Mouse (Mus musculus) kidney, embryonic 14.5 days (tissue): ENCODE data around the gene Cep350. TPM values are rescaled to one million over a fixed set of nuclear protein-coding genes. Genes with fewer than 3 reads are reported as not detected.
"Not testable (repeated sequence)": the region's sequence is repeated elsewhere in the genome, so short reads cannot be mapped to it uniquely, and the experiment has no call there.

Experiments used
- ATAC-seq: fragments of 200-750 bp; cut with Nextera tagmentation; 2 replicates; pipeline ENCODE4 v1.8.0; 2017; ENCODE audit warnings: moderate number of reproducible peaks, mild to moderate bottlenecking, moderate TSS enrichment, moderate library complexity; ENCODE audit not compliant: low FRiP score, low TSS enrichment
- H3K27ac ChIP-seq: fragments of 300-500 bp; sonication (generic); 2 replicates; pipeline ENCODE4 v1.5.1; 2014; ENCODE audit warnings: low read depth, mild to moderate bottlenecking, low read length, moderate library complexity, mixed read lengths
- H3K27me3 ChIP-seq: fragments of 300-500 bp; sonication (generic); 2 replicates; pipeline ENCODE4 v1.6.1; 2014; ENCODE audit warnings: mild to moderate bottlenecking, low read length; ENCODE audit not compliant: control insufficient read depth, insufficient read depth
- H3K36me3 ChIP-seq: fragments of 300-500 bp; sonication (generic); 2 replicates; pipeline ENCODE4 v1.6.1; 2014; ENCODE audit warnings: low read length, mixed read lengths; ENCODE audit not compliant: control insufficient read depth, insufficient read depth
- H3K4me1 ChIP-seq: fragments of 300-500 bp; sonication (generic); 2 replicates; pipeline ENCODE4 v1.6.1; 2014; ENCODE audit warnings: low read length, mixed read lengths; ENCODE audit not compliant: control insufficient read depth, insufficient read depth
- H3K4me2 ChIP-seq: fragments of 300-500 bp; sonication (generic); replicated peaks from 2 replicates; pipeline ENCODE4 v1.6.1; 2014; ENCODE audit warnings: low read depth, mild to moderate bottlenecking, low read length
- H3K4me3 ChIP-seq: fragments of 300-500 bp; sonication (generic); 2 replicates; pipeline ENCODE4 v1.5.1; 2014; ENCODE audit warnings: mild to moderate bottlenecking, low read length
- H3K9ac ChIP-seq: fragments of 300-500 bp; sonication (generic); 2 replicates; pipeline ENCODE4 v1.6.1; 2014; ENCODE audit warnings: low read depth, mild to moderate bottlenecking, low read length, moderate library complexity
- H3K9me3 ChIP-seq: fragments of 300-500 bp; sonication (generic); 2 replicates; pipeline ENCODE4 v1.6.1; 2016; ENCODE audit warnings: low read length; ENCODE audit not compliant: control insufficient read depth
- WGBS: fragments of 180-500 bp; shearing (Covaris S2); extraction: QIAGEN DNeasy Blood & Tissue Kit; methylation state at CpG from one replicate; pipeline ENCODE4 v1.1.7; 2014; 5-methylcytosine and 5-hydroxymethylcytosine counted together
- polyA plus RNA-seq: library from polyadenylated mRNA; unstranded; fragments of >200 nt; fragmentation: Nextera tagmentation; extraction: Ambion mirVana; gene quantifications from 2 replicates; pipeline ENCODE4 v1.2.1, GENCODE M21; 2014

Cep350 gene
- polyA plus RNA-seq, 1 experiment from 2014 or later: 16.3 TPM

- WGBS: 91% methylated on average over 2 of the region's 2 CpGs
- Histone ChIP-seq H3K27me3 (no peaks in the 10 kb centered on the region), H3K4me2 (no peak overlapping the region), H3K9ac (no peak overlapping the region), H3K9me3 (no peaks in the 10 kb centered on the region), H3K36me3 (peaks cover 61% of the 10 kb centered on the region), H3K27ac (no peak overlapping the region), H3K4me3 (no peak overlapping the region), H3K4me1 (no peaks in the 10 kb centered on the region)
- ATAC-seq: no peak
These were observed 38.4 kb downstream of the Cep350 start for GRCm38 (mm10) chr1:155934702-155935101.

GRCm38 (mm10) chr1:155903561-155903960 is 69.5 kb downstream of the Cep350 start:
- no peaks in the 10 kb centered on the region for H3K4me1 ChIP-seq
- no peak for ATAC-seq
- H3K4me2 ChIP-seq: no peak overlapping the region
- H3K36me3 ChIP-seq: peaks cover 79% of the 10 kb centered on the region
- no peaks in the 10 kb centered on the region for H3K9me3 ChIP-seq
- H3K27ac ChIP-seq: no peak overlapping the region
- no peaks in the 10 kb centered on the region for H3K27me3 ChIP-seq
- H3K4me3 ChIP-seq: no peak overlapping the region
- 89% methylated on average over 3 of the region's 3 CpGs for WGBS
- H3K9ac ChIP-seq: no peak overlapping the region

- 95% methylated on average over 8 of the region's 8 CpGs for WGBS
- no peak overlapping the region for H3K4me2 ChIP-seq
- H3K9ac ChIP-seq: no peak overlapping the region
- H3K27me3 ChIP-seq: no peaks in the 10 kb centered on the region
- no peak overlapping the region for H3K27ac ChIP-seq
- no peak overlapping the region for H3K4me3 ChIP-seq
- H3K9me3 ChIP-seq: no peaks in the 10 kb centered on the region
- no peak for ATAC-seq
- peaks cover 77% of the 10 kb centered on the region for H3K36me3 ChIP-seq
- no peaks in the 10 kb centered on the region for H3K4me1 ChIP-seq
These were observed 71.7 kb downstream of the Cep350 start for GRCm38 (mm10) chr1:155901348-155901747.

GRCm38 (mm10) chr1:155894382-155894781 is 78.7 kb downstream of the Cep350 start:
- no peak overlapping the region for H3K27ac ChIP-seq
- no peak overlapping the region for H3K4me3 ChIP-seq
- no peaks in the 10 kb centered on the region for H3K4me1 ChIP-seq
- no peak overlapping the region for H3K9ac ChIP-seq
- H3K9me3 ChIP-seq: peaks cover 3% of the 10 kb centered on the region; the same call in 1 of the 2 replicates
- no peak overlapping the region for H3K4me2 ChIP-seq
- 94% methylated on average over 10 of the region's 10 CpGs for WGBS
- H3K27me3 ChIP-seq: no peaks in the 10 kb centered on the region
- peaks cover 63% of the 10 kb centered on the region for H3K36me3 ChIP-seq
- ATAC-seq: no peak

- Histone ChIP-seq H3K9me3 (peaks cover 3% of the 10 kb centered on the region; the same call in 1 of the 2 replicates), H3K4me3 (no peak overlapping the region), H3K36me3 (peaks cover 44% of the 10 kb centered on the region), H3K9ac (no peak overlapping the region), H3K4me2 (no peak overlapping the region), H3K4me1 (no peaks in the 10 kb centered on the region), H3K27ac (no peak overlapping the region), H3K27me3 (no peaks in the 10 kb centered on the region)
- WGBS: 81% methylated on average over 2 of the region's 2 CpGs
- no peak for ATAC-seq
These were observed 86.2 kb downstream of the Cep350 start for GRCm38 (mm10) chr1:155886846-155887245.

- H3K4me3 ChIP-seq, ATAC-seq, H3K27me3 ChIP-seq, H3K9me3 ChIP-seq, H3K4me2 ChIP-seq, H3K9ac ChIP-seq, H3K27ac ChIP-seq, H3K4me1 ChIP-seq: not testable (repeated sequence)
- H3K36me3 ChIP-seq: peaks cover 54% of the 10 kb centered on the region
- WGBS: 75% methylated on average over 3 of the region's 3 CpGs
These were observed 90.3 kb downstream of the Cep350 start for GRCm38 (mm10) chr1:155882646-155883231.

GRCm38 (mm10) chr1:155879596-155879995 is 93.5 kb downstream of the Cep350 start:
- Histone ChIP-seq H3K4me3 (no peak overlapping the region), H3K9ac (no peak overlapping the region), H3K4me2 (no peak overlapping the region), H3K36me3 (peaks cover 55% of the 10 kb centered on the region), H3K4me1 (no peaks in the 10 kb centered on the region), H3K27ac (no peak overlapping the region), H3K27me3 (no peaks in the 10 kb centered on the region), H3K9me3 (no peaks in the 10 kb centered on the region)
- no peak for ATAC-seq
- 89% methylated on average over 3 of the region's 3 CpGs for WGBS

GRCm38 (mm10) chr1:155862967-155863366 is 110.1 kb downstream of the Cep350 start:
- Histone ChIP-seq H3K9me3 (no peaks in the 10 kb centered on the region), H3K4me2 (no peak overlapping the region), H3K4me1 (no peaks in the 10 kb centered on the region), H3K36me3 (peaks cover 73% of the 10 kb centered on the region), H3K27ac (no peak overlapping the region), H3K9ac (no peak overlapping the region), H3K27me3 (no peaks in the 10 kb centered on the region), H3K4me3 (no peak overlapping the region)
- WGBS: 62% methylated on average over 4 of the region's 4 CpGs
- no peak for ATAC-seq

- H3K4me3 ChIP-seq: no peak overlapping the region
- no peak overlapping the region for H3K27ac ChIP-seq
- no peaks in the 10 kb centered on the region for H3K27me3 ChIP-seq
- 79% methylated on average over 7 of the region's 7 CpGs for WGBS
- H3K4me1 ChIP-seq: no peaks in the 10 kb centered on the region
- no peaks in the 10 kb centered on the region for H3K9me3 ChIP-seq
- H3K4me2 ChIP-seq: no peak overlapping the region
- peaks cover 49% of the 10 kb centered on the region for H3K36me3 ChIP-seq
- ATAC-seq: no peak
- no peak overlapping the region for H3K9ac ChIP-seq
These were observed 117.9 kb downstream of the Cep350 start for GRCm38 (mm10) chr1:155854926-155855702.
